Mouse (Mus musculus) ES-Bruce4 (cell line): ENCODE measurements around the gene Dcdc2a. TPM values are rescaled to one million over a fixed set of nuclear protein-coding genes. Genes with fewer than 3 reads are reported as not detected.

Experiments used
- H3K27ac ChIP-seq: 2 replicates; pipeline ENCODE4 v1.5.1; 2012; ENCODE audit warnings: low read length, inconsistent platforms; ENCODE audit not compliant: insufficient read depth
- H3K27me3 ChIP-seq: 2 replicates; pipeline ENCODE4 v1.6.1; 2012; ENCODE audit warnings: mild to moderate bottlenecking, low read length, inconsistent platforms; ENCODE audit not compliant: control insufficient read depth, poor library complexity, insufficient read depth, severe bottlenecking
- H3K36me3 ChIP-seq: 2 replicates; pipeline ENCODE4 v1.6.1; 2012; ENCODE audit warnings: inconsistent platforms, mild to moderate bottlenecking, low read length, moderate library complexity; ENCODE audit not compliant: control insufficient read depth, poor library complexity, insufficient read depth, severe bottlenecking
- H3K4me1 ChIP-seq: one replicate; pipeline ENCODE4 v1.8.1; 2011; ENCODE audit warnings: low read length; ENCODE audit not compliant: control insufficient read depth, insufficient read depth
- H3K4me3 ChIP-seq: 2 replicates; pipeline ENCODE4 v1.5.1; 2011; ENCODE audit warnings: low read depth, mild to moderate bottlenecking, low read length
- H3K9ac ChIP-seq: 2 replicates; pipeline ENCODE4 v1.6.1; 2012; ENCODE audit warnings: low read depth, mild to moderate bottlenecking, inconsistent platforms; ENCODE audit not compliant: poor library complexity, severe bottlenecking
- H3K9me3 ChIP-seq: replicated peaks from 2 replicates; pipeline ENCODE4 v1.6.1; 2012; ENCODE audit warnings: mild to moderate bottlenecking, low read length, inconsistent platforms; ENCODE audit not compliant: control insufficient read depth, poor library complexity, insufficient read depth, severe bottlenecking
- CTCF ChIP-seq: IDR thresholded peaks from one replicate; pipeline ENCODE4 v1.8.1; 2011; ENCODE audit warnings: low read depth, low read length
- EP300 ChIP-seq: IDR thresholded peaks from 2 replicates; pipeline ENCODE4 v1.6.1; 2011; ENCODE audit warnings: low read depth, low read length; ENCODE audit not compliant: insufficient read depth
- POLR2A ChIP-seq: IDR thresholded peaks from one replicate; pipeline ENCODE4 v1.8.1; 2011; ENCODE audit warnings: low read length; ENCODE audit not compliant: insufficient read depth
- polyA plus RNA-seq: library from polyadenylated mRNA; stranded (reverse); fragments of >200 nt; gene quantifications from 2 replicates; pipeline ENCODE4 v1.2.4, GENCODE M21; 2011; ENCODE audit warnings: low read depth; ENCODE audit not compliant: missing spikeins, insufficient read depth, insufficient read length

Gene Dcdc2a
- polyA plus RNA-seq, 1 experiment, result 2.5 TPM

- TF ChIP-seq POLR2A (no peak), EP300 (no peak), CTCF (no peak)
- Histone ChIP-seq H3K4me1 (no peaks in the 10 kb centered on the region), H3K4me3 (no peak overlapping the region), H3K9me3 (no peaks in the 10 kb centered on the region), H3K9ac (no peak overlapping the region), H3K27me3 (no peaks in the 10 kb centered on the region), H3K36me3 (no peaks in the 10 kb centered on the region), H3K27ac (no peak overlapping the region)
Measured at GRCm38 (mm10) chr13:25160804-25161203, 105.0 kb downstream of the Dcdc2a start.

GRCm38 (mm10) chr13:25162594-25162993 lies 106.8 kb downstream of the Dcdc2a start:
- no peak overlapping the region for H3K4me3 ChIP-seq
- H3K27ac ChIP-seq, result no peak overlapping the region
- TF ChIP-seq POLR2A (no peak), CTCF (no peak), EP300 (no peak)
- H3K9me3 ChIP-seq, result no peaks in the 10 kb centered on the region
- no peaks in the 10 kb centered on the region for H3K4me1 ChIP-seq
- no peaks in the 10 kb centered on the region for H3K36me3 ChIP-seq
- no peak overlapping the region for H3K9ac ChIP-seq
- no peaks in the 10 kb centered on the region for H3K27me3 ChIP-seq

- H3K4me3 ChIP-seq, result no peak overlapping the region
- no peak overlapping the region for H3K27ac ChIP-seq
- H3K9ac ChIP-seq, result no peak overlapping the region
- no peaks in the 10 kb centered on the region for H3K4me1 ChIP-seq
- TF ChIP-seq EP300 (no peak), POLR2A (no peak), CTCF (no peak)
- no peaks in the 10 kb centered on the region for H3K27me3 ChIP-seq
- H3K9me3 ChIP-seq, result no peaks in the 10 kb centered on the region
- H3K36me3 ChIP-seq, result no peaks in the 10 kb centered on the region
Measured at GRCm38 (mm10) chr13:25168891-25169290, 113.1 kb downstream of the Dcdc2a start.

- no peak overlapping the region for H3K4me3 ChIP-seq
- H3K9ac ChIP-seq, result no peak overlapping the region
- H3K27me3 ChIP-seq, result no peaks in the 10 kb centered on the region
- TF ChIP-seq CTCF (no peak), POLR2A (no peak), EP300 (no peak)
- no peaks in the 10 kb centered on the region for H3K4me1 ChIP-seq
- H3K36me3 ChIP-seq, result no peaks in the 10 kb centered on the region
- H3K9me3 ChIP-seq, result no peaks in the 10 kb centered on the region
- H3K27ac ChIP-seq, result no peak overlapping the region
Measured at GRCm38 (mm10) chr13:25177835-25178234, 122.0 kb downstream of the Dcdc2a start.

GRCm38 (mm10) chr13:25178236-25179001 lies 122.6 kb downstream of the Dcdc2a start:
- H3K27ac ChIP-seq, result no peak overlapping the region
- H3K9ac ChIP-seq, result no peak overlapping the region
- H3K36me3 ChIP-seq, result no peaks in the 10 kb centered on the region
- no peak overlapping the region for H3K4me3 ChIP-seq
- TF ChIP-seq EP300, result no peak
- no peaks in the 10 kb centered on the region for H3K27me3 ChIP-seq
- no peaks in the 10 kb centered on the region for H3K4me1 ChIP-seq
- H3K9me3 ChIP-seq, result no peaks in the 10 kb centered on the region

GRCm38 (mm10) chr13:25186436-25187325 lies 130.9 kb downstream of the Dcdc2a start:
- Histone ChIP-seq H3K4me3 (no peak overlapping the region), H3K9ac (no peak overlapping the region)

More at GRCm38 (mm10) chr13:25186436-25187325, 130.9 kb downstream of the Dcdc2a start:
- H3K27me3 ChIP-seq, result 0 out of 2 replicates have a peak, but pooled peaks cover 1% of the 10 kb centered on the region
- H3K27ac ChIP-seq, result no peak overlapping the region
- no peaks in the 10 kb centered on the region for H3K9me3 ChIP-seq
- TF ChIP-seq POLR2A (no peak), CTCF (no peak), EP300 (no peak)
- no peaks in the 10 kb centered on the region for H3K4me1 ChIP-seq
- H3K36me3 ChIP-seq, result no peaks in the 10 kb centered on the region
